Mouse (Mus musculus): ENCODE measurements at regions not wholly inside any gene's neighbourhood (a gene's known extent, or its start where the extent isn't known, plus 50 kb on each side); places are given as distances from the start of the nearest gene placed in this dataset.

GRCm38 (mm10) chr14:104380986-104381385 lies 86.8 kb downstream of the Pou4f1 start:
- TF ChIP-seq CTCF (IDR thresholded peaks at IDR 0.05; ENCODE audit: low read depth), result no peak
- TF ChIP-seq EP300 (IDR thresholded peaks at IDR 0.05; ENCODE audit: low read depth), result no peak

Measured in liver, postnatal 0 days (tissue).